Mouse (Mus musculus): Measurements from ENCODE around the gene Gm3448. TPM values are rescaled to one million over a fixed set of nuclear protein-coding genes. Genes with fewer than 3 reads are reported as not detected.
"Not testable (repeated sequence)": the region's sequence is repeated elsewhere in the genome, so short reads cannot be mapped to it uniquely, and the experiment has no call there.

Gm3448 gene
- polyA plus RNA-seq (2015; fragmentation: Nextera tagmentation; extraction: Ambion mirVana): 3.3 and 5.4 TPM in 2 replicates

GRCm38 (mm10) chr17:15041175-15041729 lies at the start of gene Gm3448, which contains the start of the genes Ermard and Tcte3:
Gene Gm3448 (minus strand): TSS chr17:15041537.
Gene Ermard (plus strand): TSS chr17:15041208.
Gene Tcte3 (minus strand): TSS chr17:15041488.
- H3K9ac ChIP-seq (replicated peaks); DNase-seq; H3K9me3 ChIP-seq (ENCODE audit: low read length); H3K4me3 ChIP-seq (ENCODE audit: low read depth, low read length); H3K27ac ChIP-seq (ENCODE audit: low read depth); H3K4me2 ChIP-seq (ENCODE audit: low read depth, low read length); H3K4me1 ChIP-seq (ENCODE audit: insufficient read depth); H3K36me3 ChIP-seq (replicated peaks; ENCODE audit: insufficient read depth, low read length); H3K27me3 ChIP-seq (ENCODE audit: insufficient read depth, low read length): not testable (repeated sequence)
- 0% methylated on average over 8 of the region's 56 CpGs for WGBS (ENCODE audit: insufficient replicate concordance)
- ATAC-seq: peak; percentile 97

GRCm38 (mm10) chr17:15088591-15089001 lies 47.3 kb upstream of the Gm3448 start:
- peaks cover 17% of the 10 kb centered on the region for H3K4me1 ChIP-seq (ENCODE audit: insufficient read depth)
- H3K4me3 ChIP-seq (ENCODE audit: low read depth, low read length): no peak overlapping the region
- no peaks in the 10 kb centered on the region for H3K36me3 ChIP-seq (replicated peaks; ENCODE audit: insufficient read depth, low read length)
- no peak overlapping the region for H3K4me2 ChIP-seq (ENCODE audit: low read depth, low read length)
- no peaks in the 10 kb centered on the region for H3K9me3 ChIP-seq (ENCODE audit: low read length)
- H3K27ac ChIP-seq (ENCODE audit: low read depth): no peak overlapping the region
- no peaks in the 10 kb centered on the region for H3K27me3 ChIP-seq (ENCODE audit: insufficient read depth, low read length)
- no peak for DNase-seq
- no peak for ATAC-seq
- TF ChIP-seq EP300 (IDR thresholded peaks at IDR 0.05; ENCODE audit: low read depth) (no peak), CTCF (IDR thresholded peaks at IDR 0.05; ENCODE audit: low read depth) (no peak)
- no peak overlapping the region for H3K9ac ChIP-seq (replicated peaks)
- 46% methylated on average over 8 of the region's 8 CpGs for WGBS (ENCODE audit: insufficient replicate concordance)

GRCm38 (mm10) chr17:15088166-15088565 lies 46.8 kb upstream of the Gm3448 start:
- Histone ChIP-seq H3K4me3 (ENCODE audit: low read depth, low read length) (no peak overlapping the region), H3K9ac (replicated peaks) (no peak overlapping the region), H3K27me3 (ENCODE audit: insufficient read depth, low read length) (no peaks in the 10 kb centered on the region), H3K27ac (ENCODE audit: low read depth) (no peak overlapping the region), H3K4me1 (ENCODE audit: insufficient read depth) (peaks cover 19% of the 10 kb centered on the region), H3K9me3 (ENCODE audit: low read length) (no peaks in the 10 kb centered on the region), H3K36me3 (replicated peaks; ENCODE audit: insufficient read depth, low read length) (no peaks in the 10 kb centered on the region), H3K4me2 (ENCODE audit: low read depth, low read length) (no peak overlapping the region)
- 50% methylated on average over 2 of the region's 2 CpGs for WGBS (ENCODE audit: insufficient replicate concordance)
- DNase-seq (no peak), ATAC-seq (no peak)
- TF ChIP-seq CTCF (IDR thresholded peaks at IDR 0.05; ENCODE audit: low read depth) (no peak), EP300 (IDR thresholded peaks at IDR 0.05; ENCODE audit: low read depth) (no peak)

- peaks cover 19% of the 10 kb centered on the region for H3K4me1 ChIP-seq (ENCODE audit: insufficient read depth)
- H3K36me3 ChIP-seq (replicated peaks; ENCODE audit: insufficient read depth, low read length): no peaks in the 10 kb centered on the region
- DNase-seq (no peak), ATAC-seq (0 out of 2 replicates have a peak, but pooled peaks have one; percentile 8)
- no peaks in the 10 kb centered on the region for H3K9me3 ChIP-seq (ENCODE audit: low read length)
- no peak overlapping the region for H3K9ac ChIP-seq (replicated peaks)
- no peak overlapping the region for H3K4me3 ChIP-seq (ENCODE audit: low read depth, low read length)
- TF ChIP-seq CTCF (IDR thresholded peaks at IDR 0.05; ENCODE audit: low read depth) (no peak), EP300 (IDR thresholded peaks at IDR 0.05; ENCODE audit: low read depth) (no peak)
- H3K4me2 ChIP-seq (ENCODE audit: low read depth, low read length): peak overlapping the region; percentile 27; the same call in 1 of the 2 replicates
- H3K27ac ChIP-seq (ENCODE audit: low read depth): no peak overlapping the region
- no peaks in the 10 kb centered on the region for H3K27me3 ChIP-seq (ENCODE audit: insufficient read depth, low read length)
- 63% methylated on average over 2 of the region's 2 CpGs for WGBS (ENCODE audit: insufficient replicate concordance)
Observed at GRCm38 (mm10) chr17:15085006-15085405, 43.7 kb upstream of the Gm3448 start.

GRCm38 (mm10) chr17:15084226-15084848 lies 43.0 kb upstream of the Gm3448 start:
- WGBS (ENCODE audit: insufficient replicate concordance): 38% methylated on average over 13 of the region's 13 CpGs
- Histone ChIP-seq H3K27me3 (ENCODE audit: insufficient read depth, low read length) (no peaks in the 10 kb centered on the region), H3K9ac (replicated peaks) (no peak overlapping the region), H3K4me2 (ENCODE audit: low read depth, low read length) (peak overlapping the region; percentile 27), H3K27ac (ENCODE audit: low read depth) (0 out of 2 replicates have a peak overlapping the region, but pooled peaks have one; percentile 22), H3K9me3 (ENCODE audit: low read length) (no peaks in the 10 kb centered on the region), H3K36me3 (replicated peaks; ENCODE audit: insufficient read depth, low read length) (no peaks in the 10 kb centered on the region), H3K4me3 (ENCODE audit: low read depth, low read length) (no peak overlapping the region), H3K4me1 (ENCODE audit: insufficient read depth) (peaks cover 19% of the 10 kb centered on the region)
- ATAC-seq (peak; percentile 93), DNase-seq (peak; percentile 45)
- TF ChIP-seq EP300 (IDR thresholded peaks at IDR 0.05; ENCODE audit: low read depth) (peak; percentile 86), CTCF (IDR thresholded peaks at IDR 0.05; ENCODE audit: low read depth) (no peak)

- ATAC-seq: peak; percentile 68
- no peak for DNase-seq
- WGBS (ENCODE audit: insufficient replicate concordance): 19% methylated on average over 2 of the region's 2 CpGs
- TF ChIP-seq CTCF (IDR thresholded peaks at IDR 0.05; ENCODE audit: low read depth) (no peak), EP300 (IDR thresholded peaks at IDR 0.05; ENCODE audit: low read depth) (no peak)
- Histone ChIP-seq H3K4me2 (ENCODE audit: low read depth, low read length) (no peak overlapping the region), H3K9me3 (ENCODE audit: low read length) (no peaks in the 10 kb centered on the region), H3K4me1 (ENCODE audit: insufficient read depth) (peaks cover 13% of the 10 kb centered on the region; the same call in 1 of the 2 replicates), H3K36me3 (replicated peaks; ENCODE audit: insufficient read depth, low read length) (no peaks in the 10 kb centered on the region), H3K9ac (replicated peaks) (no peak overlapping the region), H3K27ac (ENCODE audit: low read depth) (no peak overlapping the region), H3K4me3 (ENCODE audit: low read depth, low read length) (no peak overlapping the region), H3K27me3 (ENCODE audit: insufficient read depth, low read length) (no peaks in the 10 kb centered on the region)
Observed at GRCm38 (mm10) chr17:15077536-15077935, 36.2 kb upstream of the Gm3448 start.
